In genomic region chr5:20963295-20963694, GRCm38 (mm10) we compare ENCODE assay signal across 13 mouse cellular contexts. TPM values are rescaled to one million over a fixed set of nuclear protein-coding genes. Genes with fewer than 3 reads are reported as not detected.
DNase-seq lines count a peak whose midpoint lies in the region; ATAC-seq and TF ChIP-seq lines count a peak whose summit lies in the region.
"Had no signal": no experiment of that assay in that cellular context is flagged by ENCODE, and none has a peak within 500 bp of the region (broad histone marks: within the 10 kb centered on the region; RNA-seq: fewer than 3 reads in every experiment).

No protein-coding gene starts in this region.

- no peak for DNase-seq in forebrain, embryonic 10.5 days (ENCODE audit: extremely low spot score, low spot score)
- DNase-seq in layer of hippocampus, adult 2 months (ENCODE audit: low spot score in 2 of 2), result peak; percentile 21 to 51
- no peak for DNase-seq in layer of hippocampus, postnatal 25 days (ENCODE audit: extremely low spot score in 1 of 2, low spot score in 1 of 2)
- peak; percentile 49 for DNase-seq in brain, adult 2 months (ENCODE audit: low read depth, low spot score)
- no peak for DNase-seq in adrenal gland, postnatal 36 days
- DNase-seq: cerebellum, adult 9-10 months; gastrocnemius, postnatal 10 days; heart, postnatal 14 days; right cerebral cortex, postnatal 4 days had no signal

- TF ChIP-seq CTCF in layer of hippocampus, adult 2 months (conservative IDR thresholded peaks at IDR 0.05), result no peak

- no peak overlapping the region for H3K4me2 ChIP-seq in forebrain, embryonic 15.5 days (replicated peaks)
- no peak overlapping the region for H3K4me2 ChIP-seq in forebrain, embryonic 16.5 days (ENCODE audit: low read length)

- ATAC-seq in forebrain, embryonic 15.5 days (replicated peaks), result peak; percentile 83
- ATAC-seq in forebrain, embryonic 16.5 days, result peak; percentile 91
- ATAC-seq: inflammation-experienced regulatory T-cells, adult 6 months had no signal

- no peak overlapping the region for H3K4me3 ChIP-seq in forebrain, embryonic 15.5 days
- no peak overlapping the region for H3K4me3 ChIP-seq in forebrain, embryonic 10.5 days
- no peak overlapping the region for H3K4me3 ChIP-seq in layer of hippocampus, adult 2 months
- H3K4me3 ChIP-seq in forebrain, embryonic 16.5 days (replicated peaks; ENCODE audit: low read length), result no peak overlapping the region

- no peaks in the 10 kb centered on the region for H3K36me3 ChIP-seq in forebrain, embryonic 15.5 days
- H3K36me3 ChIP-seq in forebrain, embryonic 10.5 days (replicated peaks), result no peaks in the 10 kb centered on the region; the same call in 1 of the 2 replicates
- H3K36me3 ChIP-seq in forebrain, embryonic 16.5 days (ENCODE audit: control insufficient read depth, insufficient read depth), result no peaks in the 10 kb centered on the region

- H3K4me1 ChIP-seq in forebrain, embryonic 15.5 days, result peaks cover 14% of the 10 kb centered on the region; the same call in 1 of the 2 replicates
- H3K4me1 ChIP-seq in forebrain, embryonic 10.5 days, result 0 out of 2 replicates have a peak, but pooled peaks cover 4% of the 10 kb centered on the region
- H3K4me1 ChIP-seq in forebrain, embryonic 16.5 days (replicated peaks; ENCODE audit: control insufficient read depth, insufficient read depth, low read length), result 0 out of 2 replicates have a peak, but pooled peaks cover 2% of the 10 kb centered on the region

- H3K9me3 ChIP-seq in forebrain, embryonic 15.5 days, result no peaks in the 10 kb centered on the region
- no peaks in the 10 kb centered on the region; the same call in 1 of the 2 replicates for H3K9me3 ChIP-seq in forebrain, embryonic 10.5 days
- H3K9me3 ChIP-seq in forebrain, embryonic 16.5 days (ENCODE audit: control insufficient read depth, low read length), result no peaks in the 10 kb centered on the region

- no peak overlapping the region for H3K9ac ChIP-seq in forebrain, embryonic 15.5 days (replicated peaks)
- no peak overlapping the region for H3K9ac ChIP-seq in forebrain, embryonic 16.5 days (replicated peaks; ENCODE audit: low read depth, low read length)
- H3K9ac ChIP-seq: liver, embryonic 14.5 days had no signal

- peak overlapping the region; percentile 36 for H3K27ac ChIP-seq in forebrain, embryonic 15.5 days (replicated peaks)
- no peak overlapping the region for H3K27ac ChIP-seq in forebrain, embryonic 10.5 days
- peak overlapping the region; percentile 46; the same call in 1 of the 2 replicates for H3K27ac ChIP-seq in layer of hippocampus, adult 2 months
- no peak overlapping the region for H3K27ac ChIP-seq in forebrain, embryonic 16.5 days (ENCODE audit: low read length)
- H3K27ac ChIP-seq: liver, embryonic 14.5 days had no signal

- 46% methylated on average over 9 of the region's 9 CpGs for WGBS in forebrain, embryonic 15.5 days
- 95% methylated on average over 9 of the region's 9 CpGs for WGBS in forebrain, embryonic 10.5 days
- WGBS in forebrain, embryonic 16.5 days, result 39% methylated on average over 9 of the region's 9 CpGs

- no peaks in the 10 kb centered on the region for H3K27me3 ChIP-seq in forebrain, embryonic 15.5 days
- no peaks in the 10 kb centered on the region for H3K27me3 ChIP-seq in forebrain, embryonic 10.5 days (ENCODE audit: poor library complexity, severe bottlenecking)
- no peaks in the 10 kb centered on the region for H3K27me3 ChIP-seq in forebrain, embryonic 16.5 days (replicated peaks; ENCODE audit: control insufficient read depth, insufficient read depth, low read length)

RNA-seq across cellular contexts. Expression of gene Rsbn1l, which starts 7.1 kb away (rescaled TPM):
- 5.5 and 5.9 TPM in 2 replicates for polyA plus RNA-seq in forebrain, embryonic 15.5 days (2015; fragmentation: Nextera tagmentation; extraction: Ambion mirVana)
- 5.2 and 5.6 TPM in 2 replicates for polyA plus RNA-seq in forebrain, embryonic 10.5 days (2016; fragmentation: Nextera tagmentation; extraction: Ambion mirVana)
- total RNA-seq in layer of hippocampus, adult 2 months (2021), result 10 to 100 TPM; 19.2 to 21.7 TPM
- total RNA-seq in layer of hippocampus, postnatal 25 days (2021), result 10 to 100 TPM; 14.9 to 18.5 TPM
- 5.1 and 5.8 TPM in 2 replicates for polyA plus RNA-seq in forebrain, embryonic 16.5 days (2015; fragmentation: Nextera tagmentation; extraction: Ambion mirVana)
- total RNA-seq in adrenal gland, postnatal 36 days (2021), result 10 to 100 TPM; 14.2 to 16.8 TPM

Comparison
In these comparisons a context has a peak if more than half of its experiments do, and no peak if none do; other contexts are left out.
1. H3K27ac ChIP-seq: peak in forebrain, embryonic 15.5 days (single experiment) and layer of hippocampus, adult 2 months (single experiment); none in forebrain, embryonic 10.5 days (single experiment) and forebrain, embryonic 16.5 days (single experiment).
2. DNase-seq: peak in layer of hippocampus, adult 2 months (2 of 2) and brain, adult 2 months (single experiment); none in forebrain, embryonic 10.5 days (single experiment), layer of hippocampus, postnatal 25 days (0 of 2) and adrenal gland, postnatal 36 days (0 of 2).